Mouse (Mus musculus): ENCODE data around the gene Gse1. TPM values are rescaled to one million over a fixed set of nuclear protein-coding genes. Genes with fewer than 3 reads are reported as not detected.
A peak's percentile ranks its signal among the peaks of the same experiment; 100 is the strongest.
"Not testable (repeated sequence)": the region's sequence is repeated elsewhere in the genome, so short reads cannot be mapped to it uniquely, and the experiment has no call there.

Gene Gse1
- total RNA-seq, 1 experiment from 2014 or later, result 16.6 TPM

- no peak for ATAC-seq (replicated peaks in 1 of 2; ENCODE audit: insufficient read depth in 1 of 2, low FRiP score in 2 of 2, low TSS enrichment in 1 of 2, low read depth in 1 of 2, poor library complexity in 2 of 2, severe bottlenecking in 2 of 2)
These were observed 93.5 kb downstream of the Gse1 start for GRCm38 (mm10) chr8:120321724-120322123.

- ATAC-seq (replicated peaks in 1 of 2; ENCODE audit: insufficient read depth in 1 of 2, low FRiP score in 2 of 2, low TSS enrichment in 1 of 2, low read depth in 1 of 2, poor library complexity in 2 of 2, severe bottlenecking in 2 of 2), result peak; percentile 59 to 71
These were observed 94.7 kb downstream of the Gse1 start for GRCm38 (mm10) chr8:120322956-120323448.

GRCm38 (mm10) chr8:120324555-120324954 lies 96.3 kb downstream of the Gse1 start:
- ATAC-seq (replicated peaks in 1 of 2; ENCODE audit: insufficient read depth in 1 of 2, low FRiP score in 2 of 2, low TSS enrichment in 1 of 2, low read depth in 1 of 2, poor library complexity in 2 of 2, severe bottlenecking in 2 of 2), result no peak

- ATAC-seq (replicated peaks in 1 of 2; ENCODE audit: insufficient read depth in 1 of 2, low FRiP score in 2 of 2, low TSS enrichment in 1 of 2, low read depth in 1 of 2, poor library complexity in 2 of 2, severe bottlenecking in 2 of 2), result peak; percentile 19 to 34; a peak in 2 of 4 replicates
These were observed 97.0 kb downstream of the Gse1 start for GRCm38 (mm10) chr8:120325172-120325767.

GRCm38 (mm10) chr8:120327131-120327554 lies 98.9 kb downstream of the Gse1 start:
- ATAC-seq (replicated peaks in 1 of 2; ENCODE audit: insufficient read depth in 1 of 2, low FRiP score in 2 of 2, low TSS enrichment in 1 of 2, low read depth in 1 of 2, poor library complexity in 2 of 2, severe bottlenecking in 2 of 2), result 0 out of 4 replicates have a peak, but pooled peaks have one; percentile 21 to 23

GRCm38 (mm10) chr8:120328361-120329022 lies 100.2 kb downstream of the Gse1 start:
- ATAC-seq (replicated peaks in 1 of 2; ENCODE audit: insufficient read depth in 1 of 2, low FRiP score in 2 of 2, low TSS enrichment in 1 of 2, low read depth in 1 of 2, poor library complexity in 2 of 2, severe bottlenecking in 2 of 2), result no peak

- ATAC-seq (replicated peaks in 1 of 2; ENCODE audit: insufficient read depth in 1 of 2, low FRiP score in 2 of 2, low TSS enrichment in 1 of 2, low read depth in 1 of 2, poor library complexity in 2 of 2, severe bottlenecking in 2 of 2), result no peak
These were observed 100.9 kb downstream of the Gse1 start for GRCm38 (mm10) chr8:120329030-120329748.

- no peak for ATAC-seq (replicated peaks in 1 of 2; ENCODE audit: insufficient read depth in 1 of 2, low FRiP score in 2 of 2, low TSS enrichment in 1 of 2, low read depth in 1 of 2, poor library complexity in 2 of 2, severe bottlenecking in 2 of 2)
These were observed 102.8 kb downstream of the Gse1 start for GRCm38 (mm10) chr8:120331027-120331426.

GRCm38 (mm10) chr8:120332379-120333229 lies 104.3 kb downstream of the Gse1 start:
- peak; percentile 42 to 52 for ATAC-seq (replicated peaks in 1 of 2; ENCODE audit: insufficient read depth in 1 of 2, low FRiP score in 2 of 2, low TSS enrichment in 1 of 2, low read depth in 1 of 2, poor library complexity in 2 of 2, severe bottlenecking in 2 of 2)

- no peak for ATAC-seq (replicated peaks in 1 of 2; ENCODE audit: insufficient read depth in 1 of 2, low FRiP score in 2 of 2, low TSS enrichment in 1 of 2, low read depth in 1 of 2, poor library complexity in 2 of 2, severe bottlenecking in 2 of 2)
These were observed 105.4 kb downstream of the Gse1 start for GRCm38 (mm10) chr8:120333681-120334080.

- not testable (repeated sequence) for ATAC-seq (replicated peaks in 1 of 2; ENCODE audit: insufficient read depth in 1 of 2, low FRiP score in 2 of 2, low TSS enrichment in 1 of 2, low read depth in 1 of 2, poor library complexity in 2 of 2, severe bottlenecking in 2 of 2)
These were observed 106.0 kb downstream of the Gse1 start for GRCm38 (mm10) chr8:120334261-120334660.

GRCm38 (mm10) chr8:120334878-120335261 lies 106.6 kb downstream of the Gse1 start:
- peak; percentile 34 to 39 for ATAC-seq (replicated peaks in 1 of 2; ENCODE audit: insufficient read depth in 1 of 2, low FRiP score in 2 of 2, low TSS enrichment in 1 of 2, low read depth in 1 of 2, poor library complexity in 2 of 2, severe bottlenecking in 2 of 2)

- ATAC-seq (replicated peaks in 1 of 2; ENCODE audit: insufficient read depth in 1 of 2, low FRiP score in 2 of 2, low TSS enrichment in 1 of 2, low read depth in 1 of 2, poor library complexity in 2 of 2, severe bottlenecking in 2 of 2), result peak; percentile 4 to 15; a peak in 3 of 4 replicates
These were observed 107.2 kb downstream of the Gse1 start for GRCm38 (mm10) chr8:120335262-120336086.

GRCm38 (mm10) chr8:120336087-120336380 lies 107.8 kb downstream of the Gse1 start:
- no peak for ATAC-seq (replicated peaks in 1 of 2; ENCODE audit: insufficient read depth in 1 of 2, low FRiP score in 2 of 2, low TSS enrichment in 1 of 2, low read depth in 1 of 2, poor library complexity in 2 of 2, severe bottlenecking in 2 of 2)

- no peak for ATAC-seq (replicated peaks in 1 of 2; ENCODE audit: insufficient read depth in 1 of 2, low FRiP score in 2 of 2, low TSS enrichment in 1 of 2, low read depth in 1 of 2, poor library complexity in 2 of 2, severe bottlenecking in 2 of 2)
These were observed 108.8 kb downstream of the Gse1 start for GRCm38 (mm10) chr8:120336909-120337555.

GRCm38 (mm10) chr8:120337627-120338026 lies 109.4 kb downstream of the Gse1 start:
- no peak for ATAC-seq (replicated peaks in 1 of 2; ENCODE audit: insufficient read depth in 1 of 2, low FRiP score in 2 of 2, low TSS enrichment in 1 of 2, low read depth in 1 of 2, poor library complexity in 2 of 2, severe bottlenecking in 2 of 2)

Measured in hematopoietic stem cell, adult 5-6 weeks (primary cell).